Mouse (Mus musculus): ENCODE results near the gene Tmem50a. TPM values are rescaled to one million over a fixed set of nuclear protein-coding genes. Genes with fewer than 3 reads are reported as not detected.

The Tmem50a gene
- polyA plus RNA-seq, 1 experiment, result 169 TPM

DNA sequence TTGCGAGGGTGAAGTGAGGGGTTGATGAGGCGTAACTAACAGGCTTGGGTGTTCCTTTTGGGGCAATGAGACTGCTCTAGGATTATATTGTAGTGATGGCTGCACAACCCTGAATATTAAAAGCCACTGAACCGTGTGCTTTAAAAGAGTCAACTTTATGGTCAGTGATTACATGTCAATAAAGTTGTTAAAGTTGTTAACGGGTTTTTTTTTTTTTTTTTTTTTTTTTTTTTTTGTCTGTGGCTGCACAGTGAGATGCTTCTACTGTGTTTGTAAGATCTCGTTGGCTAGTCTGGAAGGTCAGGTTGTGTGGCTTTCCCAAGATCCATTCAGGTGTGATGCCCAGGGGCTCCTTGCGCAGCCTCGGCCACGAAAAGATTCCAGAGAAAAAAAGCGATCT is 25.1 kb upstream of the Tmem50a start:
- no peak for DNase-seq
- no peak overlapping the region for H3K4me3 ChIP-seq (replicated peaks; ENCODE audit: extremely low read depth, low read depth, low read length)
- TF ChIP-seq POLR2A (IDR thresholded peaks at IDR 0.05; ENCODE audit: borderline replicate concordance, extremely low read depth, low read depth, low read length), result no peak
- no peak for TF ChIP-seq CTCF (IDR thresholded peaks at IDR 0.05; ENCODE audit: insufficient read depth, low read length)
- no peaks in the 10 kb centered on the region for H3K4me1 ChIP-seq (ENCODE audit: control insufficient read depth, insufficient read depth, low read length)
- WGBS, result 51% methylated on average over 9 of the region's 9 CpGs

DNA sequence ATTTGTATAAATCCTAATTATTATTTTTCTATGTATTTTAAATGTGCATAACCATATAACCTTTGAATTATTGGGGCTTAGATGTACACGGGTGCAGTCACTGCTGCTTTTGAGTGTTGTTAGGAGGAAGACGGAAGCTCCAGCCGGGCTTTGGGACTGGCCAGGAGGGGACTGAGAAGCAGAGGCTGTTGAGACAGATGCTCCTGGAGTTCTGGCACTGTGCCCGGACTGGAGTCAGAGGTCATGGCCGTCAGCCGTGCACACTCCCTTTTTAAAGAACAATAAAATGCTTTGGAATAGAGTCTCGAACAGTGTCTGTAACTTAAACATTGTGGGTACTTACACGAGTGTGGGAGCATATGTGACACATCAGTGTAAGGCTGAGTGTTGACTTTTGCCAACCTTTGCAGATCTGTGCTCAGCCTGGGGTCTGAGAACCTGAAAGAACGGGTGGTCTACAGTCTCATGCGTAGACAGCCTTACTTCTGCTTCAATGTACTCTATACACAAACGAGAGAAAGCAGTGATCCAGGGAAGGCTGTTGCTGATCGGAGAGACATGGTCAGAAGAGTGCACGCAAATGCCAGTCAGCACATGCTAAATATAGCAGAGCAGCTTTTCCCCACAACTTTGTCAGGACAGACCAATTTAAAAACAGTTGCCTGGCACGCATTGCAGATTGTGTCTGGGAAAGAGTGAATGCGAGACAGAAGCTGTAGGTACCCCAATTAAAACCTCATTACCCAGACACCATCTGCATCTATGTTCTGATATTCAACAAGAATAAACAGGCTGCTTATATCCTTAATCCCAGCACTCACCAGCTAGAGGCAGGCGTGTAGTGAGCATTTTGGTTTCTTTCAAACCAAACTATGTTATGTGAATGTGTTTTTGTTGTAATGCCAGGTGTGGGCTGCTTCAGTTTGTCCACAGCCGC is 22.7 kb upstream of the Tmem50a start:
- DNase-seq, result no peak
- Histone ChIP-seq H3K4me1 (ENCODE audit: control insufficient read depth, insufficient read depth, low read length) (no peaks in the 10 kb centered on the region), H3K4me3 (replicated peaks; ENCODE audit: extremely low read depth, low read depth, low read length) (no peak overlapping the region)
- TF ChIP-seq CTCF (IDR thresholded peaks at IDR 0.05; ENCODE audit: insufficient read depth, low read length), result no peak
- no peak for TF ChIP-seq POLR2A (IDR thresholded peaks at IDR 0.05; ENCODE audit: borderline replicate concordance, extremely low read depth, low read depth, low read length)
- WGBS, result 47% methylated on average over 17 of the region's 17 CpGs

GRCm38 (mm10) chr4:134930684-134931481 is 16.1 kb upstream of the Tmem50a start, which contains the start of gene Syf2:
Syf2 (plus strand) TSS chr4:134930898.
- TF ChIP-seq CTCF (IDR thresholded peaks at IDR 0.05; ENCODE audit: insufficient read depth, low read length), result no peak
- TF ChIP-seq POLR2A (IDR thresholded peaks at IDR 0.05; ENCODE audit: borderline replicate concordance, extremely low read depth, low read depth, low read length), result peak; percentile 75; the same call in 1 of the 2 replicates
- Histone ChIP-seq H3K4me3 (replicated peaks; ENCODE audit: extremely low read depth, low read depth, low read length) (peak within 1 kb of the TSS; percentile 88), H3K4me1 (ENCODE audit: control insufficient read depth, insufficient read depth, low read length) (peaks cover 2% of the 10 kb centered on the region)
- DNase-seq, result peak; percentile 91
- WGBS, result under 1% methylated on average over 68 of the region's 68 CpGs

DNA sequence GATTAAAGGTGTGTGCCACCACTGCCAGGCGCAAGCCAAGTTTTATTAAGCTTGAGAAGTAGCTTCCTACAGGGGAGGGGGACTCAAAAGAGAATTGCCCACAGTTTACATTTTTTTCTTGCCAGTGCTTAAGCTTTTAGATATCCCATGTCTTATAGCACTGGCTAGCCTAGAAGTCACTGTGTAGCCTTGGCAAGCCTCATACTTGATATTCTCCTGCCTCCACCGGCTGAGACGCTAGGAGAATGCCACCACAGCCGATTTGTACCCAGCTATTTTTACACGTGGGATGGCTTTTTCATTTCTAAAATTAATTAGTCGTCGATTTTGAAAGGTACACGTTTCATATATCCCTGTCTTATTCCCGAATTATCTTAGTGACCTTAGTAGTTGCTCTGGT is 15.4 kb upstream of the Tmem50a start:
- H3K4me3 ChIP-seq (replicated peaks; ENCODE audit: extremely low read depth, low read depth, low read length), result peak overlapping the region; percentile 69
- TF ChIP-seq CTCF (IDR thresholded peaks at IDR 0.05; ENCODE audit: insufficient read depth, low read length), result no peak
- no peak for TF ChIP-seq POLR2A (IDR thresholded peaks at IDR 0.05; ENCODE audit: borderline replicate concordance, extremely low read depth, low read depth, low read length)
- 21% methylated on average over 9 of the region's 9 CpGs for WGBS

DNA sequence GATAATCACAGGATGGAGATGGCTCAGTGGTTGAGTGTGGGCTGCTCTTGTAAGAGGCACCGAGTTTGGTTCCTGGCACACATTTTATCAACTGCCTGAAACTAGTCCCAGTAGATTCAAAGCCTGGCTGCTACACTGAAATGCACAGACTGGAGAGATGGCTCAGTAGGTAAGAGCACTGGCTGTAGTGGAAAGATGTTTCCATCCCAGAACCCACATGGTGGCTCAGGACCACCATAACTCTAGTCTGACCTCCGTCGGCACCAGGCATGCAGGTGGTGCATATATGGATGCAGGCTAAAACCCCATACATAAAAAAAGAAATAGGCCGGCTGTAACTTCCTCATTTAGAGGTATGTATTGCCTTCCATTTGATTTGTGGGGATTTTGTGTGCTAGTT is 14.7 kb upstream of the Tmem50a start:
- WGBS, result 72% methylated on average over 4 of the region's 4 CpGs

More for the DNA sequence above, 15.4 kb upstream of the Tmem50a start:
- peaks cover 5% of the 10 kb centered on the region for H3K4me1 ChIP-seq (ENCODE audit: control insufficient read depth, insufficient read depth, low read length)
- no peak for DNase-seq

DNA sequence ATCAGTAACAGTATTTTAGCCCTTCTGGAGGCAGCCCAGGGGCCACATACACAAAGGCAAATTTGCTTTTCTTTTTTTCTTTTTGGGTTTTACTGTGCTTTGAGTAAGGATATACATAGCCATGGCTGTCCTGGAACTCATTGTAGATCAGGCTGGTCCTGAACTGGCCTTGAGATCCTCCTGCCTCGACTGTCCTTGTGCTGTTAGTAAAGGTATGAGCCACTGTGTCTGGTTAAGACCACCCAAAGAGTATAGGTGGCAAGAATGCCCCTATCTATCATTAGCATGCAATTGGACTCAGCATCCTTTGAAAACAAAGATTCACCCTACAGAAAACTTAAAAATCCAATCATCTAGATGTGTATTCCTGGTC is 13.6 kb upstream of the Tmem50a start:
- peaks cover 5% of the 10 kb centered on the region for H3K4me1 ChIP-seq (ENCODE audit: control insufficient read depth, insufficient read depth, low read length)
- DNase-seq, result no peak
- H3K4me3 ChIP-seq (replicated peaks; ENCODE audit: extremely low read depth, low read depth, low read length), result no peak overlapping the region
- TF ChIP-seq CTCF (IDR thresholded peaks at IDR 0.05; ENCODE audit: insufficient read depth, low read length) (no peak), POLR2A (IDR thresholded peaks at IDR 0.05; ENCODE audit: borderline replicate concordance, extremely low read depth, low read depth, low read length) (no peak)
- 69% methylated on average over 1 of the region's 1 CpGs for WGBS

More for the DNA sequence above, 14.7 kb upstream of the Tmem50a start:
- Histone ChIP-seq H3K4me3 (replicated peaks; ENCODE audit: extremely low read depth, low read depth, low read length) (no peak overlapping the region), H3K4me1 (ENCODE audit: control insufficient read depth, insufficient read depth, low read length) (peaks cover 5% of the 10 kb centered on the region)
- DNase-seq, result no peak
- TF ChIP-seq POLR2A (IDR thresholded peaks at IDR 0.05; ENCODE audit: borderline replicate concordance, extremely low read depth, low read depth, low read length), result no peak
- TF ChIP-seq CTCF (IDR thresholded peaks at IDR 0.05; ENCODE audit: insufficient read depth, low read length), result no peak

- Histone ChIP-seq H3K4me3 (replicated peaks; ENCODE audit: extremely low read depth, low read depth, low read length) (no peak overlapping the region), H3K4me1 (ENCODE audit: control insufficient read depth, insufficient read depth, low read length) (peaks cover 5% of the 10 kb centered on the region)
- WGBS, result 48% methylated on average over 5 of the region's 5 CpGs
- no peak for TF ChIP-seq CTCF (IDR thresholded peaks at IDR 0.05; ENCODE audit: insufficient read depth, low read length)
- 0 out of 2 replicates have a peak, but pooled peaks have one; percentile 11 for TF ChIP-seq POLR2A (IDR thresholded peaks at IDR 0.05; ENCODE audit: borderline replicate concordance, extremely low read depth, low read depth, low read length)
- no peak for DNase-seq
Measured at GRCm38 (mm10) chr4:134927815-134928463, 13.1 kb upstream of the Tmem50a start.

DNA sequence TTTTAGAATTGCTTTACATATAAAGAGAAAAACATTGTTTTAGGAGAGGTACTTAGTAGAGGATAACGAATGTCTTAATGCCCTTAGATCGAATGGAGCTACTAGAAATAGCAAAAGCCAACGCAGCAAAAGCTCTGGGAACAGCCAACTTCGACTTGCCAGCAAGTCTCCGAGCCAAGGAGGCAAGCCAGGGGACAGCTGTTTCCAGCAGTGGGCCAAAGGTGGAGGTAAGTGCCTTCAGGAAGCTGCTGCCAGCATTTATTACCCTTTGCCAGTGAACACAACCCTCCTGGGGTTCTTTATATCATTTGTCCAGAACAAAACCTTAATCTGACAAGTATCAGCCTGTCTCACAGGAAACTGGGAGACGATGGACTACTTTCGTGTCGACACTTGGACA is 10.4 kb upstream of the Tmem50a start:
- TF ChIP-seq POLR2A (IDR thresholded peaks at IDR 0.05; ENCODE audit: borderline replicate concordance, extremely low read depth, low read depth, low read length) (0 out of 2 replicates have a peak, but pooled peaks have one; percentile 9), CTCF (IDR thresholded peaks at IDR 0.05; ENCODE audit: insufficient read depth, low read length) (no peak)
- peak overlapping the region; percentile 52 for H3K4me3 ChIP-seq (replicated peaks; ENCODE audit: extremely low read depth, low read depth, low read length)
- H3K4me1 ChIP-seq (ENCODE audit: control insufficient read depth, insufficient read depth, low read length), result peaks cover 10% of the 10 kb centered on the region
- 20% methylated on average over 8 of the region's 8 CpGs for WGBS
- no peak for DNase-seq
